Mouse (Mus musculus) heart, embryonic 11.5 days (tissue): ENCODE measurements at regions not wholly inside any gene's neighbourhood (a gene's known extent, or its start where the extent isn't known, plus 50 kb on each side); places are given as distances from the start of the nearest gene placed in this dataset.
A peak's percentile ranks its signal among the peaks of the same experiment; 100 is the strongest.

ENCODE experiments used
- ATAC-seq: fragments of 200-750 bp; cut with Nextera tagmentation; replicated peaks from 2 replicates; pipeline ENCODE4 v1.8.0; 2017; ENCODE audit warnings: moderate library complexity; ENCODE audit not compliant: insufficient number of reproducible peaks, low FRiP score, low TSS enrichment
- H3K27ac ChIP-seq: fragments of 300-500 bp; sonication (generic); 2 replicates; pipeline ENCODE4 v1.5.1; 2014; ENCODE audit warnings: mild to moderate bottlenecking, low read depth, low read length
- H3K27me3 ChIP-seq: fragments of 300-500 bp; sonication (generic); 2 replicates; pipeline ENCODE4 v1.6.1; 2014; ENCODE audit warnings: mild to moderate bottlenecking, low read length, mixed read lengths; ENCODE audit not compliant: control insufficient read depth, insufficient read depth
- H3K36me3 ChIP-seq: fragments of 300-500 bp; sonication (generic); 2 replicates; pipeline ENCODE4 v1.6.1; 2014; ENCODE audit warnings: mild to moderate bottlenecking, low read length, moderate library complexity, mixed read lengths; ENCODE audit not compliant: control insufficient read depth, insufficient read depth
- H3K4me1 ChIP-seq: fragments of 300-500 bp; sonication (generic); 2 replicates; pipeline ENCODE4 v1.6.1; 2014; ENCODE audit warnings: low read length; ENCODE audit not compliant: control insufficient read depth, insufficient read depth
- H3K4me2 ChIP-seq: fragments of 300-500 bp; sonication (generic); 2 replicates; pipeline ENCODE4 v1.6.1; 2014; ENCODE audit warnings: mild to moderate bottlenecking, moderate library complexity
- H3K4me3 ChIP-seq: fragments of 300-500 bp; sonication (generic); 2 replicates; pipeline ENCODE4 v1.5.1; 2014; ENCODE audit warnings: low read depth, low read length
- H3K9ac ChIP-seq: fragments of 300-500 bp; sonication (generic); 2 replicates; pipeline ENCODE4 v1.6.1; 2014; ENCODE audit warnings: mild to moderate bottlenecking, low read depth, low read length, moderate library complexity
- H3K9me3 ChIP-seq: fragments of 300-500 bp; sonication (generic); replicated peaks from 2 replicates; pipeline ENCODE4 v1.6.1; 2016; ENCODE audit warnings: low read length; ENCODE audit not compliant: control insufficient read depth
- WGBS: fragments of 180-500 bp; shearing (Covaris S2); extraction: QIAGEN DNeasy Blood & Tissue Kit; methylation state at CpG from one replicate; pipeline ENCODE4 v1.1.7; 2014; ENCODE audit not compliant: insufficient replicate concordance; 5-methylcytosine and 5-hydroxymethylcytosine counted together

DNA sequence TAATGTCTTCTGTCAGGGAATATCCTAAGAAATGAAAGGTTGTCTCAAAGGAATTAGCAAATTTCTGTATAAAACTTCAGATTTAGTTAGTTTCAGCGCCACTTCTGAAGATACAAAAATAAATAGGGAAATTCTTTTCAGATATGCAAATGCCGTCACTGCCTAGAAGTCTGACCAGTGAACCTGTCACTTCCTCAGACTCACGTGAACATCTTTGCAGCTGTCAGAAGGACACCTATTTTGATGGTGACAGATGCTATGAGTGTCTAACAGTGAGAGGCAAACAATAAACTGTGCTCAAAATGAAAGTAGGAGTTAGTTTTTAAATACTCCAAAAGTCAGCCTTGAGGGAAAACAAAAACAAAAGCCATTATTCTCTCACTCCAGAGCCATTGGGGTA is 57.5 kb upstream of the Igf1r start:
- Histone ChIP-seq H3K36me3 (no peaks in the 10 kb centered on the region), H3K27me3 (no peaks in the 10 kb centered on the region), H3K27ac (no peak overlapping the region), H3K9ac (no peak overlapping the region), H3K9me3 (no peaks in the 10 kb centered on the region), H3K4me3 (no peak overlapping the region), H3K4me2 (no peak overlapping the region), H3K4me1 (no peaks in the 10 kb centered on the region)
- 72% methylated on average over 3 of the region's 3 CpGs for WGBS
- ATAC-seq = no peak

DNA sequence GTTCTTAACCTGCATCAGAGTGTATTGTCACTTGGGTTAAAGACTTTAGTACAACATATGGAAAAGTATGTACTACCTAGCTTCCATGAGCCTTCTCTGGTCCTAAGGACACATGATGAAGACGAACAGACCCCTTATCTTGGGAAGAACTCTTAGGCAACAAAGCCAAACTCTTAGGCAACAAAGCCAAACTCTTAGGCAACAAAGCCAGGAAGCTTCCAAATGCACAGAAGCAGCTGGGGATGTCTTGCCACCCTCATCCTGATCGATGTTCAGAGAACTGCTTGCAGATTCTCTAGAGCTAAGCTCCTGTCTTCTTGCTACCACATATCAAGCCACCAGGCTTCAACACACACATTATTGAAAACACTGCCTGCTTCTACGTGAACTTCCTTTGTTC is 59.7 kb upstream of the Igf1r start:
- ATAC-seq = no peak
- Histone ChIP-seq H3K4me1 (no peaks in the 10 kb centered on the region), H3K36me3 (no peaks in the 10 kb centered on the region), H3K27me3 (no peaks in the 10 kb centered on the region), H3K27ac (no peak overlapping the region), H3K9ac (no peak overlapping the region), H3K4me2 (no peak overlapping the region), H3K9me3 (no peaks in the 10 kb centered on the region), H3K4me3 (no peak overlapping the region)
- 67% methylated on average over 3 of the region's 3 CpGs for WGBS

DNA sequence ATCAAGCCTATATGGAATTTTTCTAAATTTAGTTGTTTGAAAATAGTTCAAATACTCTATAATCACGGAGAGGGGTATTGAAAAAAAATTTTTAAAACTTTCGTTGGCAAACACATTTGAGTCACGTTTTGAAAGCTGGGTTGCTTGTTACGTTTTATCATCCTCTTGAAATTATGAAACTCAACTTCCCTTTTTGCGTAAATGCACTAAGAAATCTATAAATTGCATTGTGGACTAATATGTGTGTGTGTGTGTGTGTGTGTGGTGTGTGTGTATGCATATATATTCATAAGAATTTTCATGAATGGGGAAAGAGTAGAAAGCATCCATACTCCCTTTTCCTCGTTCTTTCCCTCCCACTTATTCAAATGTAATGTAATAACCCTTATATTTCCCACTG is 69.6 kb upstream of the Igf1r start:
- WGBS = 82% methylated on average over 6 of the region's 6 CpGs
- H3K27me3 ChIP-seq = no peaks in the 10 kb centered on the region
- H3K9me3 ChIP-seq = no peaks in the 10 kb centered on the region
- peaks cover 4% of the 10 kb centered on the region for H3K4me1 ChIP-seq
- ATAC-seq = no peak
- no peaks in the 10 kb centered on the region for H3K36me3 ChIP-seq
- H3K27ac ChIP-seq = no peak overlapping the region
- H3K4me3 ChIP-seq = no peak overlapping the region
- no peak overlapping the region for H3K4me2 ChIP-seq
- no peak overlapping the region for H3K9ac ChIP-seq

DNA sequence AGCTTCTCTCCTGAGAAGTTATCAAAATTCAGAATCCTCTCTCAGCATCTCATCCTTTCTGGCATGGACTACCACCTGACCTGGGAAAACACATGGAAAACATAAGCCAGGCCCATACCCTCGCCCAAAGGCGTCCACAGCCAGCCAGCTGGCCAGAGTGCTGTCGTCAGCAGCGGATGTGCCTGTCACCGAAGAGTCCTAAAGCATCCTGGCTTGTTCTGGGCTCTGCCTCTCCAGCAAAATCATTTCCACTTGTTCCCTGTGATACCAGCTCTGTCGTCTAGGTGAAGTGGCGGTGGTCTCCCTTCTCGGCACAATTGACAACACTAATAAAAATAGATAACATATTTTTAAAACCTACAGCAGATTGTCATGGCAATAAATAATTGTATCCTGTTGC is 70.0 kb upstream of the Igf1r start:
- Histone ChIP-seq H3K27ac (no peak overlapping the region), H3K36me3 (no peaks in the 10 kb centered on the region), H3K4me1 (peaks cover 4% of the 10 kb centered on the region), H3K4me3 (no peak overlapping the region), H3K4me2 (no peak overlapping the region), H3K27me3 (no peaks in the 10 kb centered on the region), H3K9ac (no peak overlapping the region), H3K9me3 (no peaks in the 10 kb centered on the region)
- 50% methylated on average over 8 of the region's 8 CpGs for WGBS
- ATAC-seq = no peak

- H3K27ac ChIP-seq = no peak overlapping the region
- no peaks in the 10 kb centered on the region for H3K27me3 ChIP-seq
- ATAC-seq = no peak
- no peak overlapping the region for H3K9ac ChIP-seq
- 31% methylated on average over 1 of the region's 1 CpGs for WGBS
- H3K4me2 ChIP-seq = no peak overlapping the region
- H3K36me3 ChIP-seq = no peaks in the 10 kb centered on the region
- no peak overlapping the region for H3K4me3 ChIP-seq
- H3K4me1 ChIP-seq = peaks cover 4% of the 10 kb centered on the region
- H3K9me3 ChIP-seq = no peaks in the 10 kb centered on the region
Observed at GRCm38 (mm10) chr7:67878226-67878625, 74.4 kb upstream of the Igf1r start.

- Histone ChIP-seq H3K9ac (no peak overlapping the region), H3K4me1 (peaks cover 4% of the 10 kb centered on the region), H3K36me3 (no peaks in the 10 kb centered on the region), H3K27me3 (no peaks in the 10 kb centered on the region), H3K4me2 (no peak overlapping the region), H3K9me3 (no peaks in the 10 kb centered on the region), H3K27ac (no peak overlapping the region), H3K4me3 (no peak overlapping the region)
- ATAC-seq = no peak
- 72% methylated on average over 3 of the region's 3 CpGs for WGBS
Observed at GRCm38 (mm10) chr7:67877587-67877986, 75.0 kb upstream of the Igf1r start.

- no peaks in the 10 kb centered on the region for H3K9me3 ChIP-seq
- no peaks in the 10 kb centered on the region for H3K36me3 ChIP-seq
- H3K4me1 ChIP-seq = no peaks in the 10 kb centered on the region
- H3K4me2 ChIP-seq = no peak overlapping the region
- H3K27ac ChIP-seq = no peak overlapping the region
- no peak overlapping the region for H3K4me3 ChIP-seq
- no peak for ATAC-seq
- no peaks in the 10 kb centered on the region for H3K27me3 ChIP-seq
- WGBS = 44% methylated on average over 14 of the region's 14 CpGs
- H3K9ac ChIP-seq = no peak overlapping the region
Observed at GRCm38 (mm10) chr7:67854080-67855022, 94.8 kb upstream of the Synm start.

DNA sequence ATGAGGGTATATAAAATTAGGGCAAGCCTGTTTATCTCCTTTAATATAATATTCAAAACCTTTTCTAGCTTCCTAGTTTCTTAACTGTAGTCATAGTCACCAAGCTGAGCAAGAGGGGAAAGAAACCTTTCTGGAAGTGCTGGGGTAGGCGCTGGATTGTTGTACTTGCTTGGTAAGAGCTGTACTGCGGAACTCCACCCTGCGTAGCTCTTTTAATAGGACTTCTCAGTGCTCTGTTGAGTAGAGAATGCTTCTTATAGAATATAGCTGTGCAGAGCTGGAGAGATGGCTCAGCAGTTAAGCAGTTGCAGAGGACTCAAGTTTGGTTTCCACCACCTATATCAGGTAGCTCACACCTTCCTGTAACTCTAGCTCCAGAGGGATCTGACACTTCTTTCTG is 93.3 kb upstream of the Synm start:
- no peaks in the 10 kb centered on the region for H3K9me3 ChIP-seq
- no peak for ATAC-seq
- WGBS = 91% methylated on average over 3 of the region's 3 CpGs

GRCm38 (mm10) chr7:67849509-67849862 is 89.9 kb upstream of the Synm start:
- Histone ChIP-seq H3K36me3 (no peaks in the 10 kb centered on the region), H3K27ac (peak overlapping the region; percentile 42), H3K4me3 (peak overlapping the region; percentile 37), H3K4me2 (peak overlapping the region; percentile 69), H3K9ac (peak overlapping the region; percentile 64), H3K4me1 (no peaks in the 10 kb centered on the region), H3K27me3 (no peaks in the 10 kb centered on the region), H3K9me3 (no peaks in the 10 kb centered on the region)
- WGBS = 10% methylated on average over 7 of the region's 7 CpGs
- ATAC-seq = no peak

More for the DNA sequence above, 93.3 kb upstream of the Synm start:
- H3K9ac ChIP-seq = no peak overlapping the region
- H3K27me3 ChIP-seq = no peaks in the 10 kb centered on the region
- no peaks in the 10 kb centered on the region for H3K36me3 ChIP-seq
- no peaks in the 10 kb centered on the region for H3K4me1 ChIP-seq
- H3K27ac ChIP-seq = no peak overlapping the region
- H3K4me3 ChIP-seq = no peak overlapping the region
- no peak overlapping the region for H3K4me2 ChIP-seq
